Mouse (Mus musculus) right cerebral cortex, postnatal 14 days (tissue): ENCODE data around the gene Wnt16.

Experiments used
- DNase-seq: peaks from one replicate; pipeline ENCODE4 v3.0.0; 2022

Gene Wnt16

GRCm38 (mm10) chr6:22326289-22326688, 38.3 kb downstream of the Wnt16 start:
- no peak for DNase-seq

GRCm38 (mm10) chr6:22327091-22327490, 39.1 kb downstream of the Wnt16 start:
- DNase-seq = no peak

GRCm38 (mm10) chr6:22327931-22328330, 39.9 kb downstream of the Wnt16 start:
- no peak for DNase-seq

DNA sequence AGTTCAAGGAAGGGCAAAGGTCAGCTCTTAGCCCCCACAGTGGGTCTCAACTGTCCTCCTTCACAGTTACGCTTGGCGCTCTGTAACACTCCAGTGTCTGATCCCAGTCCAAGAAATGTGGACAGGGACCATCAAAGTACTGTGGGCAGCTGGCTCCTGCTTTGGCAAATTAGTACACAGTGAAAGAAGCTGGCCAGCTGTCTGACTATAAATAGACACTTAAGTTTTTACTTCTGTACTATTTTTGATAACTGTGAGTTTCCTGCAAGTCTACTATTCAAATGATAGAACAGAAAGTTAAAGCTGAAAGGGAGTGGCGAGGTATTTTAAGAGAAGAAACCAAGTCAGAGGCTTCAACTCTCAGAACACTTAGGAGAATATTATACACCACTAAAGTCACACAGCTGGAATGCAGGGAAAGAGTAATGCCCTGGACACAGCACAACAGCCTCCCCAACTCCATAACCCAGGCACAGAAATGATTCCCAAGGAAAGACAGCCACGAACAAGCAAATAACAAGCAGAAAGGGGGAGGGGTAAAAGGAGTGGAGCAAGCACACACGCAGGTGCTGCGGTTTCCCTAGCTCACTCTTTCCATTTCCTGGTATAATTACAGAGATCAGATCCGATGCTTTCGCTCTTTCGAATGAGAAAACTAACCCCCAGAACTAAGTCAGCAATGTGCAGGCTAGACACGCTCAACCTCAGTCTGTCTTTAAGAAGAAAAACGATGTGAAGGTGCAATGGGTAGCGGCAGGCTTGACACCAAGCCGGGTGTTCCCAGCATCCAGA, 42.3 kb downstream of the Wnt16 start:
- DNase-seq = no peak

- DNase-seq = no peak
These were observed 44.5 kb downstream of the Wnt16 start for GRCm38 (mm10) chr6:22332548-22332947.

GRCm38 (mm10) chr6:22339763-22340542, 51.9 kb downstream of the Wnt16 start:
- DNase-seq = no peak

- DNase-seq = no peak
These were observed 52.8 kb downstream of the Wnt16 start for GRCm38 (mm10) chr6:22340779-22341178.

DNA sequence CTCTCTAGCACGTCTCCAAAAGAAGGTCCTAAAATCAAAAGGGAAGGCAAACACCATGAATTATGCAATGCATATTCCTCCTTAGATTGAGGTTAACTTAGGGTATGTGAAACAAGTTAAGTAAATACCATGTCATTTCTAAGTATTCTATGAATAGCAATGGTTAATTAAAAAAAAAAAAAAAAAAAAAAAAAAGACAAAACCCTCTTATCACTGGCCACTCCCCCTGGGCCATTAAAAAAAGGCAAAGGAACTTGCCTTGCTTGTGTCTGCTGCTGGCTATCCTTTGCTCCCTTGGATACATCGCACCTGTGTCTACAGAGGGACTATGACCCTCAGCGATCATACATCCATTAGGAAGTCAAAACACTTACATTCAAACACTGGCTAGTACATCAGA, 55.3 kb downstream of the Wnt16 start:
- no peak for DNase-seq

GRCm38 (mm10) chr6:22343706-22344105, 55.7 kb downstream of the Wnt16 start:
- no peak for DNase-seq

GRCm38 (mm10) chr6:22344443-22344842, 56.4 kb downstream of the Wnt16 start:
- no peak for DNase-seq

- DNase-seq = no peak
These were observed 59.3 kb downstream of the Wnt16 start for GRCm38 (mm10) chr6:22347132-22347902.
